Mouse (Mus musculus) embryonic facial prominence, embryonic 15.5 days (tissue): ENCODE measurements around the gene Vps33b. TPM values are rescaled to one million over a fixed set of nuclear protein-coding genes. Genes with fewer than 3 reads are reported as not detected.

Experiments used
- ATAC-seq: fragments of 200-750 bp; cut with Nextera tagmentation; 2 replicates; pipeline ENCODE4 v1.8.0; 2017; ENCODE audit warnings: low read depth, moderate TSS enrichment; ENCODE audit not compliant: insufficient number of reproducible peaks, low FRiP score, low TSS enrichment
- H3K27ac ChIP-seq: fragments of 300-500 bp; sonication (generic); replicated peaks from 2 replicates; pipeline ENCODE4 v1.5.1; 2015; ENCODE audit warnings: mild to moderate bottlenecking, inconsistent platforms
- H3K27me3 ChIP-seq: fragments of 300-500 bp; sonication (generic); 2 replicates; pipeline ENCODE4 v1.6.1; 2015; ENCODE audit warnings: inconsistent platforms
- H3K36me3 ChIP-seq: fragments of 300-500 bp; sonication (generic); 2 replicates; pipeline ENCODE4 v1.6.1; 2015; ENCODE audit warnings: mild to moderate bottlenecking, inconsistent platforms
- H3K4me1 ChIP-seq: fragments of 300-500 bp; sonication (generic); 2 replicates; pipeline ENCODE4 v1.6.1; 2015; ENCODE audit warnings: inconsistent platforms
- H3K4me2 ChIP-seq: fragments of 300-500 bp; sonication (generic); replicated peaks from 2 replicates; pipeline ENCODE4 v1.6.1; 2015; ENCODE audit warnings: mild to moderate bottlenecking, inconsistent platforms
- H3K4me3 ChIP-seq: fragments of 300-500 bp; sonication (generic); replicated peaks from 2 replicates; pipeline ENCODE4 v1.5.1; 2015; ENCODE audit warnings: mild to moderate bottlenecking, inconsistent platforms
- H3K9ac ChIP-seq: fragments of 300-500 bp; sonication (generic); 2 replicates; pipeline ENCODE4 v1.6.1; 2015; ENCODE audit warnings: inconsistent platforms
- H3K9me3 ChIP-seq: fragments of 300-500 bp; sonication (generic); replicated peaks from 2 replicates; pipeline ENCODE4 v1.6.1; 2016; ENCODE audit warnings: inconsistent platforms
- WGBS: fragments of 180-500 bp; shearing (Covaris S2); methylation state at CpG from one replicate; pipeline ENCODE4 v1.1.7; 2015; 5-methylcytosine and 5-hydroxymethylcytosine counted together
- polyA plus RNA-seq: library from polyadenylated mRNA; unstranded; fragments of >200 nt; fragmentation: Nextera tagmentation; extraction: Ambion mirVana; gene quantifications from 2 replicates; pipeline ENCODE4 v1.2.1, GENCODE M21; 2015

The Vps33b gene
- polyA plus RNA-seq, 1 experiment from 2014 or later = 17.1 TPM

DNA sequence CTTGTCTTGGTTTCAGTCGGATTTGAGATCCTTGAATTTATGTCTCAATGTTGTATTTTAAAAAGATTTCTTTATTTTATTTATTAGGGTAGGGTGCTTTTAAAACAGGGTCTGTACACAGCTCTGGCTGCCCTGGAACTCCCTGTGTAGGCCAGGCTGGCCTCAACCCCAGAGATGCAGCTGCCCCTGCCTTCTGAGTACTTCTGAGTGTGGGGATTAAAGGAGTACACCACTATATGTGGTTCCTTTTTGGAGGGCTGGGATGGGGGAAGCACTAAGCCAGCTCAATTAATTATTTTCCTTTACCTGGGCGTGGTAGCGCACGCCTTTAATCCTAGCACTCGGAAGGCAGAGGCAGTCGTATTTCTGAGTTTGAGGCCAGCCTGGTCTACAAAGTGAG is 27.0 kb downstream of the Vps33b start:
- Histone ChIP-seq H3K27ac (no peak overlapping the region), H3K9ac (no peak overlapping the region), H3K4me2 (no peak overlapping the region), H3K9me3 (no peaks in the 10 kb centered on the region), H3K4me3 (0 out of 2 replicates have a peak overlapping the region, but pooled peaks have one; percentile 83), H3K36me3 (peaks cover 10% of the 10 kb centered on the region), H3K27me3 (no peaks in the 10 kb centered on the region), H3K4me1 (peaks cover 18% of the 10 kb centered on the region)
- ATAC-seq = no peak
- WGBS = 92% methylated on average over 6 of the region's 6 CpGs

DNA sequence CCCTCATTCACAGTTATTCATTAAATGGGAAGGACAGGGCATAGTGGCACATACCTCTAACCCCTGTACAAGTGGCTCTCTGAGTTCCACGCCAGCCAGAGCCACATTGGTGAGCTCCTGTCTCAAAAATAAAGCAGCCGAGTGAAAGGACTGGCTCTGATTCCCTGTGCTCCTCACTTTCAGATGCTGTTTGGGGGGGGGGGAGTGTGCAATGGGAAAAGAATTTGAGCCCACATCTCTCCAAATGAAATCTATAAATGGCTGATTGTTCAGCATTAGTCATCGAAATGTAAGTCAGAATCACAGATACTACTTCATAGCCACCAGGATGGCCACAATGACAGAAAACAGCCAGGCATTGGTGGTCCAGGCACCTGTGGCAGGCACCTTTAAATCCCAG is 27.6 kb downstream of the Vps33b start:
- Histone ChIP-seq H3K4me2 (no peak overlapping the region), H3K27me3 (no peaks in the 10 kb centered on the region), H3K4me3 (no peak overlapping the region), H3K27ac (no peak overlapping the region), H3K9me3 (no peaks in the 10 kb centered on the region), H3K36me3 (peaks cover 16% of the 10 kb centered on the region), H3K4me1 (peaks cover 18% of the 10 kb centered on the region), H3K9ac (no peak overlapping the region)
- WGBS = 77% methylated on average over 3 of the region's 3 CpGs
- no peak for ATAC-seq

DNA sequence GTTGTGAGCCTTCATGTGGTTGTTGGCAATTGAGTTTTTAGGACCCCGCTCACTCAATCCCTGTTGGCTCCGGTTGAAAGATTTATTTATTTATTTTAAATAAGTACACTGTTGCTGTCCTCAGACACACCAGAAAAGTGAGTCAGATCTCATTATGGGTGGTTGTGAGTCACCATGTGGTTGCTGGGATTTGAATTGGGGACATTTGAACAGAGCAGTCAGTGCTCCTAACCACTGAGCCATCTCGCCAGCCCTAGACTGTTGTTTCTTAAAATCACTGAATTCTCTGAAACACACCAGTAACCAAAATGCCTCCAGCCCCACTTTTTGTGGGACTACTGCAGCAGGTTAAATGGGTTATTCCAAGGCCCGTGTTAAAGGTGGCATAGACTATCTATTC is 29.3 kb downstream of the Vps33b start:
- Histone ChIP-seq H3K4me1 (peaks cover 18% of the 10 kb centered on the region), H3K27me3 (no peaks in the 10 kb centered on the region), H3K4me2 (no peak overlapping the region), H3K36me3 (peaks cover 28% of the 10 kb centered on the region), H3K27ac (no peak overlapping the region), H3K4me3 (no peak overlapping the region), H3K9ac (no peak overlapping the region), H3K9me3 (no peaks in the 10 kb centered on the region)
- WGBS = 89% methylated on average over 4 of the region's 4 CpGs
- ATAC-seq = no peak

DNA sequence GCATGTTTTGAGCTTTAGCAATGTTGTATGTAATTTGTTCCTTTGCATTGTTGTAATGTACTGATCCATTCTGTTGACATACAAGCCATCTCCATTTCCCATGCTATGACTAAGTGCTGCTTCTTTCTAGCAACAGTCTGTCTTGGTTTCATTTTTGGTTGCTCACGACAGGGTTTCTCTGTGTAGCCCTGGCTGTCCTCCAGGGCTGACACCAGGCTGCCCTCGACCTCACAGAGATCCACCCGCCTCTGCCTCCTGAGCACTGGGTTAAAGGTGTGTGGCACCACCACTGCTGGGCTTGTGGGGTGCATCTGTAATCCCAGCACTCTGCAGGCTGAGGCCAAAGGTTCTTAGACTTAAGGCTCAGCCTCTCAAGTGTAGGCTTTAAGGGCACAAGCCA is 30.1 kb downstream of the Vps33b start:
- ATAC-seq = no peak
- Histone ChIP-seq H3K36me3 (peaks cover 35% of the 10 kb centered on the region), H3K9ac (no peak overlapping the region), H3K27ac (no peak overlapping the region), H3K27me3 (no peaks in the 10 kb centered on the region), H3K4me3 (no peak overlapping the region), H3K4me1 (peaks cover 18% of the 10 kb centered on the region), H3K4me2 (no peak overlapping the region), H3K9me3 (no peaks in the 10 kb centered on the region)
- WGBS = 91% methylated on average over 3 of the region's 3 CpGs

DNA sequence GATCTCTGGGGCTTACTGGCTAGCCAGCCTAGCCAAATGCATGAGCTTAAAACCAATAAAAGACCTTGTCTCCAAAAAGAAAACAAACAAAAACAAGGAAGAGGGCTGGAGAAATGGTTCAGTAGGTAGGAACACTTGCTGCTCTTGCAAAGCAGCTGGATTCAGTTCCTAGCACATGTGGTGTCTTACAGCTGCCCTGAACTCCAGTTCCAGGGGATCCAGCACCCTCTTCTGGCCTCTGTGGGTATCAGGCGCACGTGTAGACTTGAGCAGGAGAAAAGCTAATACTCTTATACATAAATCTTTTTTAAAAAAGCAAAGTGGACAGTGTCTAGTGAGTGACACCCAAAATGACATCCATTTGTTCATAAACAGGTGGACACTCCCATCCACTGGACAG is 32.1 kb downstream of the Vps33b start:
- peaks cover 54% of the 10 kb centered on the region for H3K36me3 ChIP-seq
- no peak overlapping the region for H3K4me3 ChIP-seq
- no peak for ATAC-seq
- no peaks in the 10 kb centered on the region for H3K9me3 ChIP-seq
- H3K4me1 ChIP-seq = peaks cover 8% of the 10 kb centered on the region
- H3K27me3 ChIP-seq = no peaks in the 10 kb centered on the region
- no peak overlapping the region for H3K27ac ChIP-seq
- no peak overlapping the region for H3K9ac ChIP-seq
- H3K4me2 ChIP-seq = no peak overlapping the region
- WGBS = 86% methylated on average over 2 of the region's 2 CpGs

DNA sequence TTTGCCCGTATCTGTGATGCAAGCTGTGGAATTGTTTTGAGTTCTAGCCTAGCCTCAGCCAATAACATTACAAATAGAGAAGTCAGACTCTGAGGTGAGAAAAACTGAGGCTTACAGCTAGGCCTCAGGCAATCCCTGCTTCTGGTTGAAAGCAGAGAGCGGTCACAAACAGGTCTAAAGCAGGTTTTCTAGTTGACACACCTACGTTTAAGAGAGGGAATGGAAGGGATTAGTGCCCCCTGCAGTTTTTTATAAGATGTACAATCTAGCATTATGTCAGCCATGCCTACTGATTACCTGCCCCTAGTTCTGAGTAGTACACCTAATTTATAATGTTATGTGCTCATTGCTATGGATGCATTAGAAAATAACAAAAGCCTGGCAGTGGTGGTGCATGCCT is 38.3 kb downstream of the Vps33b start:
- Histone ChIP-seq H3K4me3 (no peak overlapping the region), H3K9ac (no peak overlapping the region), H3K27me3 (no peaks in the 10 kb centered on the region), H3K4me1 (no peaks in the 10 kb centered on the region), H3K36me3 (peaks cover 86% of the 10 kb centered on the region), H3K27ac (no peak overlapping the region), H3K9me3 (no peaks in the 10 kb centered on the region), H3K4me2 (no peak overlapping the region)
- 72% methylated on average over 3 of the region's 3 CpGs for WGBS
- no peak for ATAC-seq

DNA sequence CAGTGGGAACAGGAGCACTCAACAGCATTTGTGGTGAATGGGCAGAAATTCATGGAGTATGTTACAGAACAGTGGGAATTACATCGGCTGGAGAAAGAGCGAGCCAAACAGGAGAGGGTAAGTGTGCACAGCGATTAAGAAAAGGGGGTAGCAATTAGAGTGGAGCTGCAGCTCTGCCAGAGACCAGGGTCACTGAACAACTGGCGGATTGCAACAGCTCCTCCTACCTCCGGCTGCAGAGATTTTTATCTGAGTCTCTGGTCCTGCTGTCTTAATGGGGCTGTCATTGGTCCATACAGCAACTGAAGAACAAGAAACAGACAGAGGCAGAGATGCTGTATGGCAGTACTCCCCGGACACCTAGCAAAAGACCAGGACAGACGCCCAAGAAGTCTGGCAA is 41.3 kb downstream of the Vps33b start:
- WGBS = 77% methylated on average over 7 of the region's 7 CpGs
- no peak for ATAC-seq
- Histone ChIP-seq H3K9ac (no peak overlapping the region), H3K36me3 (peaks cover 88% of the 10 kb centered on the region), H3K9me3 (no peaks in the 10 kb centered on the region), H3K4me1 (no peaks in the 10 kb centered on the region), H3K4me3 (no peak overlapping the region), H3K27ac (no peak overlapping the region), H3K4me2 (no peak overlapping the region), H3K27me3 (no peaks in the 10 kb centered on the region)

DNA sequence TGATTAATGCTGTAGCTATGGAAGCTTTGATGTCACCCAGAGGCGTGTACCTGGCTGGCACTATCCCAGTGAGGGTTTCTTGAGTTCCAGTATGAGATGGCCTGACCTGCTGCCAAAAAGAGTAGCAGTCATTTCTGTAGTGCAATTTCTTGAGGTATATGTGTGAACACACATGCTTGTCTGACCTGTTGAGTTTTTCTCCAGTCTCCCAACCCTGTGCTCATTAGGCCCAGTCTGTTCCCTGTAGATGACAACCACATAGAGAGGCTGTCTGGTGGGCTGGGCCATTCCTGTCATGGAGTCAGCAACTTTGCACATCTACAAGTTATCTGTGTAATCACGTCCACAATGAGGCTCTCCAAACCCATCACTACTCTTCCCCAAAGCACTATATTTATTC is 46.3 kb downstream of the Vps33b start:
- ATAC-seq = no peak
- Histone ChIP-seq H3K4me2 (no peak overlapping the region), H3K36me3 (peaks cover 72% of the 10 kb centered on the region), H3K9me3 (no peaks in the 10 kb centered on the region), H3K4me1 (no peaks in the 10 kb centered on the region), H3K27ac (no peak overlapping the region), H3K27me3 (no peaks in the 10 kb centered on the region), H3K4me3 (no peak overlapping the region), H3K9ac (no peak overlapping the region)
- WGBS = 75% methylated on average over 2 of the region's 2 CpGs

DNA sequence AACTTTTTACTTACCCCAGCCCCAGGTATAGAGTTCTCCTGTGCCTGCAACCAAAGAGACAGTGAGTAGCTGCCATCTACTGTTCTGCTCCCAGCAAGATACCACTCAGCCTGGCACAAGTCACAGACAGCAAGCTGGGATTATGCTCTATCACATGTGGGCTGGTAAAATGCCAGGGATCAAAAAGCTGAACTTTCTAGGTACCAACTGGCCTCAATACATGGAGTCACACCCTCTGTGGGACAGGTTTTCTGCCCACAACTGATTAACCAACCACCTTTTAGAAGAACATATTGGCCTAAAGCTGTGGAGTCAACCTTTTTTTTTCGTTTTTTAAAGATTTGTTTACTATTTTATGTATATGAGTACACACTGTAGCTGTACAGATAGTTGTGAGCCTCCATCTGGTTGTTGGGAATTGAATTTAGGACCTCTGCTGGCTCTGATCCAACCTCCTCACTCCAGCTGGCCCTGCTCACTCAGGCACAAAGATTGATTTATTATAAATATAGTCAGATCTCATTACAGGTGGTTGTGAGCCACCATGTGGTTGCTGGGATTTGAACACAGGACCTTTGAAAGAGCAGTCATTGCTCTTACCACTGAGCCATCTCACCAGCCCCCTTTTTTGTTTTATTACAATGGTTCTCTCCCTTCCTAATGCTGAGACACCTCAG is 48.1 kb downstream of the Vps33b start:
- no peak overlapping the region for H3K27ac ChIP-seq
- no peak overlapping the region for H3K4me3 ChIP-seq
- no peaks in the 10 kb centered on the region for H3K9me3 ChIP-seq
- 78% methylated on average over 1 of the region's 1 CpGs for WGBS
- H3K4me2 ChIP-seq = no peak overlapping the region
- H3K9ac ChIP-seq = no peak overlapping the region
- peaks cover 5% of the 10 kb centered on the region; the same call in 1 of the 2 replicates for H3K4me1 ChIP-seq
- no peak for ATAC-seq
- peaks cover 56% of the 10 kb centered on the region for H3K36me3 ChIP-seq
- H3K27me3 ChIP-seq = no peaks in the 10 kb centered on the region

DNA sequence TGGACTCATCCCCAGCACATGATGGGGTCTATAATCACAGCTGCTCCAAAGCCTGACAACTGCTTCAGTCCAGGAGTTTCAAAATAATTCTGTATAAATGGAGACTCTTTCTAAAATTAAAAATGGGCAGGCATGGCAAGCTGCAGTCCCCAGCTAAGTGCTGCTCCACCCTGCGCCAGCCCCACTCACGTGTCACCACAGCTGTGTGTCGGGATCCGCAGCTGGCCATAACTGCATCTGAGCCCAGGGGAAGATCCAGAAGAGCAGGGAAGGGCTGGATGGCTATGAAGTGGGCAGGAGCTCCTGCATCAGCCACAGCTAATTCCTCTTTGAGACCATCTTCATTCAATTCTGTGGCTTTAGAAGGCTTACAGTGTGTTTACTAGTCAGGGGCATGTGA is 49.2 kb downstream of the Vps33b start:
- peak overlapping the region; percentile 44 for H3K27ac ChIP-seq
- no peak for ATAC-seq
- H3K36me3 ChIP-seq = peaks cover 45% of the 10 kb centered on the region

DNA sequence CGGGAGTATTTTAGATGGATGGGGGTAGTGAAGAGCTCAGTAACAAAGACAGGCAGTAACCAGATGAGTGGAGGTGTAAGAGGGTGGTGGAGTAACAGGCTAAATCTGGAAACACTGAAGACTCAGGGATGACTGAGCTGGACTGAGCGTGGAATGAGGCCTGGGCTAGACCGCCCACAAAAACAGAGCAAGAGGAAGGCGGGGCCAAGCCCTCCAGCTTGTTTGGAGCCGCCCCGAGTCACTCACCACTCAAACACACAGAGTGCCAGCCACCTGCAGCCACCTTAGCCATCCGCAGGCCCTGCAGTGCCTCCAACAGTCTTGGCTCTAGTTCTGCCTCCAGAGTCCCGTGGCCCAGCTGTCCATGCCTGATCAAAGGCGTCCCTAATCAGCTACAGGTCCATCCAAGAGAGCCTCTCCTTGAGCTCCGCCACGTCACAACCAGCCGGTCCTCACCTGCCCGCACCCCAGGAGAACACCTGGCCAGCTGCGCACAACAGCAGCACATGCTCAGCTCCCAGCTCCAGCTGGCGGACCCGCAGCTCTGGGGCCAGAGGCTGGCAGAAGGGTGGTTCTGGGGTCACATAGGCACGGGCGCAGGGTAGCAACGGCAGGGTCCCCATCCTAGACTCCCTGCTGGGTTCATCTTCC is 50.5 kb downstream of the Vps33b start:
- ATAC-seq = no peak
- Histone ChIP-seq H3K27ac (no peak overlapping the region), H3K4me3 (no peak overlapping the region), H3K4me1 (peaks cover 17% of the 10 kb centered on the region), H3K4me2 (no peak overlapping the region), H3K9ac (no peak overlapping the region), H3K27me3 (no peaks in the 10 kb centered on the region), H3K9me3 (no peaks in the 10 kb centered on the region), H3K36me3 (peaks cover 34% of the 10 kb centered on the region)
- 74% methylated on average over 19 of the region's 19 CpGs for WGBS

More for the DNA sequence above, 49.2 kb downstream of the Vps33b start:
- Histone ChIP-seq H3K27me3 (no peaks in the 10 kb centered on the region), H3K9ac (no peak overlapping the region), H3K4me1 (peaks cover 16% of the 10 kb centered on the region), H3K4me3 (no peak overlapping the region), H3K9me3 (no peaks in the 10 kb centered on the region), H3K4me2 (no peak overlapping the region)
- 71% methylated on average over 4 of the region's 4 CpGs for WGBS

DNA sequence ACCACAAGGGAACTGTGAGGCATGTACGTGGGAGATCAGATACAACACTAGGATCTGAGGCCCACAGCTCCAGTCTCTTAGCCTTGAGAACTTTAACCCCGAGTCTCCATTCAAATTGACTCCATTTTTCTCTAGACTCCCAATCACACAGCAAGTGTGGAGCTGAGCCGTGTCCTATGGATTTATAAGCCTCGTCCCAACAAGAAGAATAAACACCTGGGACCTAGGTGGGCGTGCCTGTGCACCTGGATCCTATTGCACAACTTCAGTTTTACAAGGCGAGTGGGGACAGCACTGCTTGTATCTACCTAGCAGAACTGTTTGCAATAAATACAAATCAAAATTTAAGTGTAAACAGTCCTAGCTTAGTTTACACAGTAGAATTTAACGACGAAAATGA is 53.9 kb downstream of the Vps33b start:
- Histone ChIP-seq H3K4me1 (peaks cover 24% of the 10 kb centered on the region), H3K27me3 (no peaks in the 10 kb centered on the region), H3K4me2 (peak overlapping the region; percentile 75), H3K9ac (peak overlapping the region; percentile 51), H3K4me3 (peak overlapping the region; percentile 76), H3K36me3 (peaks cover 44% of the 10 kb centered on the region), H3K9me3 (no peaks in the 10 kb centered on the region), H3K27ac (peak overlapping the region; percentile 93; the same call in 1 of the 2 replicates)
- ATAC-seq = no peak
- WGBS = 16% methylated on average over 8 of the region's 8 CpGs
